11 mouse cellular contexts compared by ENCODE assay signal in genomic region chr10:121568534-121568933, GRCm38 (mm10). TPM values are rescaled to one million over a fixed set of nuclear protein-coding genes. Genes with fewer than 3 reads are reported as not detected.
DNase-seq lines count a peak whose midpoint lies in the region; ATAC-seq and TF ChIP-seq lines count a peak whose summit lies in the region.
"Had no signal": no experiment of that assay in that cellular context is flagged by ENCODE, and none has a peak within 500 bp of the region (broad histone marks: within the 10 kb centered on the region; RNA-seq: fewer than 3 reads in every experiment).

No protein-coding gene starts in this region.

- 85% methylated on average over 7 of the region's 7 CpGs for WGBS in neural tube, embryonic 13.5 days
- 75% methylated on average over 7 of the region's 7 CpGs for WGBS in liver, embryonic 13.5 days (ENCODE audit: insufficient replicate concordance)
- WGBS in olfactory bulb, adult 2 months, result 71% methylated on average over 7 of the region's 7 CpGs

- peak; percentile 13; the same call in 1 of the 2 replicates for ATAC-seq in frontal cortex, adult (ENCODE audit: low TSS enrichment)
- no peak for ATAC-seq in neural tube, embryonic 13.5 days (ENCODE audit: low read depth)
- ATAC-seq in liver, embryonic 13.5 days (ENCODE audit: low read depth), result no peak

- no peak for TF ChIP-seq CTCF in olfactory bulb, adult 2 months (IDR thresholded peaks at IDR 0.05; ENCODE audit: insufficient read depth, low read depth, low read length)

- peak overlapping the region; percentile 43 for H3K4me2 ChIP-seq in neural tube, embryonic 13.5 days
- H3K4me2 ChIP-seq in liver, embryonic 13.5 days, result peak overlapping the region; percentile 52

- no peak overlapping the region for H3K9ac ChIP-seq in neural tube, embryonic 13.5 days
- peak overlapping the region; percentile 48; the same call in 1 of the 2 replicates for H3K9ac ChIP-seq in liver, embryonic 13.5 days

- no peaks in the 10 kb centered on the region for H3K9me3 ChIP-seq in neural tube, embryonic 13.5 days
- peaks cover 9% of the 10 kb centered on the region for H3K9me3 ChIP-seq in liver, embryonic 13.5 days (replicated peaks)

- H3K27me3 ChIP-seq in neural tube, embryonic 13.5 days, result no peaks in the 10 kb centered on the region
- no peaks in the 10 kb centered on the region for H3K27me3 ChIP-seq in liver, embryonic 13.5 days

- DNase-seq in frontal cortex, postnatal 36 days (ENCODE audit: low spot score in 2 of 2), result no peak
- DNase-seq in neural tube, embryonic 10.5 days (ENCODE audit: extremely low spot score, low spot score), result no peak
- no peak for DNase-seq in liver, embryonic 13.5 days
- DNase-seq in right cerebral cortex, postnatal 4 days, result no peak
- DNase-seq in ovary, postnatal 36 days (ENCODE audit: low spot score), result no peak
- DNase-seq: adrenal gland, adult 2 months; cerebellum, adult 9-11 months had no signal

- no peak for TF ChIP-seq POLR2A in olfactory bulb, adult 2 months (IDR thresholded peaks at IDR 0.05; ENCODE audit: insufficient read depth, low read depth, low read length)

- H3K36me3 ChIP-seq in neural tube, embryonic 13.5 days, result peaks cover 65% of the 10 kb centered on the region
- H3K36me3 ChIP-seq in liver, embryonic 13.5 days, result peaks cover 66% of the 10 kb centered on the region

- H3K27ac ChIP-seq in neural tube, embryonic 13.5 days (replicated peaks), result peak overlapping the region; percentile 54
- peak overlapping the region; percentile 89 for H3K27ac ChIP-seq in liver, embryonic 13.5 days
- H3K27ac ChIP-seq in olfactory bulb, adult 2 months (ENCODE audit: insufficient read depth, low read depth, low read length), result no peak overlapping the region

- no peak overlapping the region for H3K4me3 ChIP-seq in neural tube, embryonic 13.5 days
- H3K4me3 ChIP-seq in liver, embryonic 13.5 days (replicated peaks), result peak overlapping the region; percentile 10; the same call in 1 of the 2 replicates
- peak overlapping the region; percentile 40; the same call in 1 of the 2 replicates for H3K4me3 ChIP-seq in olfactory bulb, adult 2 months (ENCODE audit: insufficient read depth, low read depth, low read length)
- H3K4me3 ChIP-seq: erythroblast, embryonic 14.5 days had no signal

- H3K4me1 ChIP-seq in neural tube, embryonic 13.5 days (replicated peaks), result peaks cover 20% of the 10 kb centered on the region
- peaks cover 50% of the 10 kb centered on the region for H3K4me1 ChIP-seq in liver, embryonic 13.5 days (replicated peaks)
- peaks cover 5% of the 10 kb centered on the region; the same call in 1 of the 2 replicates for H3K4me1 ChIP-seq in olfactory bulb, adult 2 months (ENCODE audit: control insufficient read depth, insufficient read depth, low read length)

RNA-seq across cellular contexts. Expression of gene Tbk1, which starts 18.1 kb away (rescaled TPM):
- polyA plus RNA-seq in neural tube, embryonic 13.5 days (2015; fragmentation: Nextera tagmentation; extraction: Ambion mirVana), result 28.9 and 36.3 TPM in 2 replicates
- polyA plus RNA-seq in liver, embryonic 13.5 days (2015; fragmentation: Nextera tagmentation; extraction: Ambion mirVana), result 18.4 and 22.7 TPM in 2 replicates
- polyA plus RNA-seq in olfactory bulb, adult 2 months (2012; ENCODE audit: insufficient read depth, insufficient read length, low replicate concordance, missing spikeins), result 288 TPM in 1 of 2 replicates, not detected in the other

RNA-seq across cellular contexts. Expression of gene Xpot, which starts 57.6 kb away (rescaled TPM):
- 26.3 and 36.0 TPM in 2 replicates for polyA plus RNA-seq in neural tube, embryonic 13.5 days (2015; fragmentation: Nextera tagmentation; extraction: Ambion mirVana)
- polyA plus RNA-seq in liver, embryonic 13.5 days (2015; fragmentation: Nextera tagmentation; extraction: Ambion mirVana), result 39.9 and 50.2 TPM in 2 replicates
- not detected in 2 replicates for polyA plus RNA-seq in olfactory bulb, adult 2 months (2012; ENCODE audit: insufficient read depth, insufficient read length, low replicate concordance, missing spikeins)
